Mouse (Mus musculus) heart, postnatal 0 days (tissue): ENCODE measurements around the gene Hmga2.

ENCODE experiments used
- CTCF ChIP-seq: IDR thresholded peaks from 2 replicates; pipeline ENCODE4 v1.5.1; 2016; ENCODE audit warnings: antibody characterized with exemption, control low read depth, low read depth
- EP300 ChIP-seq: IDR thresholded peaks from 2 replicates; pipeline ENCODE4 v1.6.1; 2016; ENCODE audit warnings: antibody characterized with exemption, low read depth

DNA sequence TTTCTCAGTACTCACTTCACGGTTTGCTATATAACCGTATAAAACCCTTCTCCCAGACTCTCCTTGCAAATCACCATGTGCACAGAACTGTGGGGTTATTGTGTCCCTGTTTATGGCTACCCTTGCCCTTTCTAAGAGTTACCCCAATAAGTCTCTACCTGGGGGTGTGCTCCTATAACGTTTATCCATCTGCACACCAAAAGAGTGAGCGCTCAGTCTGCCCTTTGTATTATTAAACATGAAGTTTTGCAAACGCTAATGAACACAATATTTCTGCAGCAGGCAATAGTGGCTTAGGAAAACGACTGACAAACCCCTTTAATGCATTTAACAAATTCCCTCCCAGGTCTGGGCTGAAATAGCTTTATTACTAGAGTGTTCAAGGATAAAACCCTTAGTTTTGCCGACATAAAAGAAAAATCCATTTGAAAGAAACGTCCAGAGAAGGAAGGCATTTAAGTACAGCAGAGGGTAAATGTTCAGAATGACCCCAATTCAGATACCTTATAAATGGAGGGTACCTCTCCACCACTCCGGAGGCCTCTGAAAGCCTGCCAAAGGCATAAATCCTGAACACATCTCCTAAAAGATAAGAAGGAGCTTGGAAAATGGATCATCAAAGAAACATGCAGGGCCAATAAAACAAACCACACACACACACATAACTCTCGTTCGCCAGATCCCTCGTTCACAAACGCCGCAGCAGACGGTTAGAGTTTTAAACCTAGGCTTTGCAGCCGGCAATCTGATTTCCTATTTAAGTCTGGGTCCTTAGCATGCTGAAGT, 57.3 kb downstream of the Hmga2 start:
- TF ChIP-seq CTCF (no peak), EP300 (no peak)
